Mouse (Mus musculus) frontal cortex, postnatal 25 days (tissue): ENCODE data around the gene Gm648.
"Not testable (repeated sequence)": the region's sequence is repeated elsewhere in the genome, so short reads cannot be mapped to it uniquely, and the experiment has no call there.

Source experiments
- DNase-seq, 2 experiments: peaks; one replicate each; pipeline ENCODE4 v3.0.0; 2022; ENCODE audit warnings: low spot score in 2 of 2

Gene Gm648

DNA sequence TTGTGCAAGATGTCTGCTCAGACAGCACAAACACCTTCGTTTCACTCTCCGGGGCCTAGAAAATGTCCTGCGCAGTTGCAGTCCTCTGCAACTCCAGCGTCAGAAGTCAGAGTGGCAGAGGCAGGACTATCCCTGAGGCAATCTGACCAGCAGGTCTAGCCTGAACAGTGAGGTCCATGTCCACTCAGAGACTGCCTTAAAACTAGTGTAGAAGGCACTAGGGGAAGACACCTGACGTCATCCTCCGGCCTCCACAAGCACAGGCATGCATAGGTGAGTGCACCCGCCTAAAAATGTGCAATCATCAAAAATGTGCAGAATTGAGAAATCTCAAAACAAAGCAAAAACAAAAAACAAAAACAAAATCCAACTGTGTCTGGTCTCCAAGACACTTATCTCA lies at the start of gene Gm648:
Gene Gm648 (minus strand): TSS at position 101 of the 400 bp plus-strand sequence.
- no peak for DNase-seq

DNA sequence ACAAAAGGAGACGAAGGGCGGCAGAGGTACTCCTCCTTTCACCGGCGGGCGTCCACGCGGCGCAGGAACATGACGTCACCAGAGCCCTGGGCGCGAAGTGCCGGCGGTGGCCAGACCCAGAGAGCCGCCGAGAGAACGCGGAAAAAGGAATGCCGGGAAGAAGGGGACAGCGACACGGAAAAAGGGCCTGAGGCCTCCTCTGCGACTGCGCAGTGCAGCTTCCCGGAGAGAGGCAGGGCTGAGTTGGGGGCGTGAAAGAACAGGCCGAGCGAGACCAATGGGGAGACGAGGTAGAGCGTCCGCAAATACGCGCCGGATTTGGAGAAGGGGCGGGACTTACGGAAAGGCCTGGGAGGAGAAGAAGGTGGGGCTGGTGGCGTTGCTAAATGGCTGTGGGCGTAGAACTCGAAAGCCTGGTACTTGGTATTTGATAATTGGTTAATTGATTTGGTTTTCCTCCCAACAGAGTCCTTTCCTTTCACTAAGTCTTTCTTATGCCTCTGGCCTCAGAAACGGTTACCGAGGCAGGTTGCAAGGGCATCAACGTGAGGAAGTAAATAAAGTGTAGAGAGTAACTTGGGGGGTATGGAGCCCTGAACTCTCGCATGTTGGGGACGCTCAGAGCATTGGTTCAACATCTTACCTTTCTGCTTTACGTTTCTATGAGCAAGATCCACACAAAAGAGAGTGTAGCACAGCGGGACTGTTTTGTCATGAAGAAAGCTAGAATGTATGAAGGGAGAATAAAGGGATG lies 48.7 kb upstream of the Gm648 start, which contains the start of gene Mmgt1:
Gene Mmgt1 (minus strand): TSS at position 183 of the 754 bp plus-strand sequence.
- peak; percentile 65 to 78 for DNase-seq

DNA sequence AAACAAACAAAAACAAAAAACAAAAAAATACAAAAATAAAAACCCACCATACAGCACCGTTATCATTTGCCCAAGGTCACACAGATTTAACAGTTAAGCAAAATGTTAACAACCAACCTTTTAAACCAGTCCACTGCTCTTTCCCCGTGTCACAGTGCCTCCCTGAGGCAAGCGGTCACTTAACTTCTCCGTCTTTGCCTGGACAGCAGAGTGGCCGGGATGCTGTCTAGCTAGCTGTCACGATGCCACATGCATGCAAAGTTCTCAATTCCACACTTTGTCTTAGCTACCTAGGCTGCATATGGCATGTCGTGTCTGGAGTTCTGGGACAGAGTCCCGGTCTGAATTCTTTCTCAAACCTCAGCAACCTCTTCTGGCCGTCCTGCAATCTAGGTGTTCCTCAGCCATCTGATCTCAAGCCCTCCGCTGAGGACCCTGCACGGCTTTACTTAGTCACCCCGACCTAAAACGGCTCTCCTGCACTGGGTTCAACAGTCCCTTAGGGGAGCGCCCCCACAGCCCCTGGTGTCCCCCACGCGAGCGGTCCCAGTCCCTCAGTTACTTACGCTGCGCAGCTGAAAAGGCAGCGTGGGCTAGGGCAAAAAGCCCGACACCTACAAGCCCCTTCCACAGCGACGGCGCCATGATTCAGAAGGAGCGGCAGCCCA lies 47.9 kb upstream of the Gm648 start:
- DNase-seq, result no peak

GRCm38 (mm10) chrX:56578200-56578599 lies 28.8 kb upstream of the Gm648 start:
- no peak for DNase-seq

DNA sequence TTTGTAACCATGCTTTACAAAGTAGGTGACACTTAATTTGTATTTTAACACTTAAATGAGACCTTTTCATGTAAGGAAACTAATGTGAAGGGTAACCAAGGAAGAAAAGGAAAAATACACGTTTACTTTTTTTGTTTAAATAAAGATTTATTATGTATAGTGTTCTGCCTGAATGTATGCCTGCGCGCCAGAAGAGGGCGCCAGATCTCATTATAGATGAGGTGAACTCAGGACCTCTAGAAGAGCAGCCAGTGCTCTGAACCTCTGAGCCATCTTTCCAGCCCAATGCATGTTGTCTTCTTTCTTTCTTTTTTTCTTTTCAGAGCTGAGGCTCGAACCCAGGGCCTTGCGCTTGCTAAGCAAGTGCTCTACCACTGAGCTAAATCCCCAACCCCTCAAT lies 23.1 kb upstream of the Gm648 start:
- DNase-seq, result no peak

DNA sequence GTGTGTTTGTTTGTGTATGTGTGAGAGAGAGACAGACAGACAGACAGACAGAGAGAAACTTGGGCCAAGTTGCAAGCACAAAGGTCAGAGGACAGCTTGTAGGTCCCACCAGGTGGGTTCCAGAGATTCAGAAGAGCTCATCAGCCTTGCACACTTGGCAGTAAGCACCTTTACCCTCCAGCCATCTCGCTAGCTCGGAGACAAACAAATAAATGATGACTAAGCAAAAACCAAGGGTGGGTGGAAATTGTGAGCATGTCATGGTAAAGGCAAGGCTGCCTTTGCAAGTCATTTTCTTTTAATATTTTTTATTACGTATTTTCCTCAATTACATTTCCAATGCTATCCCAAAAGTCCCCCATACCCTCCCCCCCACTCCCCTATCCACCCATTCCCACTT lies 4.2 kb upstream of the Gm648 start:
- DNase-seq, result no peak

DNA sequence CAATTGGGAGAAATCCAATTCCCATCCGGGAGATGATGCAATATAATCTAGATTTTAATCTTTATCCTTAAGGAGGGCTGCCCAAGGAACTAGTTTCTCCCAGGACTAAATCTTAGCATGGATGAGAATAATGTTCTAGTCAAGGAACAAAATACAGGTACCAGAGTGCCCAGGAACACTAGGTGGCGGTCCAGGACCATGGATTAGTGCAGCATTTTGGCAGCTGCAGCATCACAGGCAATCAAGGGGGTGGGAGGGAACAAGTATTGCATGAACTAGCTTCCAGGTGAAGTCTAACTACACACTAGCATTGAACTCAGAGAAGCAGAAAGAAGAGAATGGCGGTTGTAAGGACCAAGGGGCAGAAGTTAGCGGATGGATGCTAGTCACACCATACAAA lies 12.2 kb downstream of the Gm648 start:
- peak; percentile 4 to 8 for DNase-seq

DNA sequence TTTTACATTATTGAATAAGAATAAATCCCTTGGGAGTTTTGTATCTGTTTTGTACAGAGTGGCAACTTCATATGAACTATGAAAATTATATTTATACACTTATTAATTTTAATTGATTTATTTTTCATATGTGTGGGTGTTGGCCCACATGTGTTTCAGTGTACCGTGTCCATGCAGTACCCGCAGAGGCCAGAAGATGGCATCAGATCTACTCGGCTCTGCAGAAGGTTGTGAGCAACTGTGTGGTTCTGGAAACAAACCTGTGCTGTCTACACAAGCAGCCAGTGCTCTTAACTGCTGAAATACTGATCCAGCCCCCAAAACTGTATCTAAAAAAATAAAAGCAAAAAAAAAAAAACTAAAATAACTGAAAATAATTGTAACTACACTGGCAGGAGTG lies 18.1 kb downstream of the Gm648 start:
- DNase-seq, result peak; percentile 47 to 54

DNA sequence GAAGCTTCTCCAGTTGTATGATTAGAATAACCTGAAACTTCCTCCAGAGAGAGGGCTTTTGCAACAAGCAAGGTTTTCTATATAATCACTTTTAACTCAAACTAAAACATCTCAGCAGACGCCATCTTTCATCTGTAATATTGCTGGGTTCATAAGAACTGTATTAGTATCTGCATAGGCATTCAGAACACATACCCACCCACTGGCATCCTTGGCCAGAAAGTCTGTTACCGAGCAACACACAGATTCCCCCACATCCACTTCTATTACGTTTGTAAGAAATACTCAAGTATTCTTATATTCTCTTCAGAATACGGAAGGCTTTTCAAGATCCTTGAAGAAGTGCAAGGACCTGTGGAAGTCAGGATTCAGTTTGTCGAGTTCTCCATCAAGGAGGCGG lies 25.0 kb downstream of the Gm648 start, which contains the start of gene Gm10477:
Gene Gm10477 (plus strand): TSS at position 301 of the 400 bp plus-strand sequence.
- not testable (repeated sequence) for DNase-seq

- DNase-seq, result no peak
Observed at GRCm38 (mm10) chrX:56497241-56497640, 52.2 kb downstream of the Gm648 start.
